Mouse (Mus musculus) left cerebral cortex, adult 2 months (tissue): ENCODE measurements around the gene Mmp14. TPM values are rescaled to one million over a fixed set of nuclear protein-coding genes. Genes with fewer than 3 reads are reported as not detected.

Experiments
- DNase-seq, 2 experiments: peaks; one replicate each; pipeline ENCODE4 v3.0.0; 2021 to 2022; ENCODE audit warnings: low spot score in 2 of 2, mixed read lengths in 1 of 2; ENCODE audit errors: extremely low spot score in 1 of 2
- H3K27ac ChIP-seq: fragments of 200-600 bp; 2 replicates; pipeline ENCODE4 v1.8.1; 2022
- H3K4me3 ChIP-seq: fragments of 200-600 bp; 2 replicates; pipeline ENCODE4 v1.8.1; 2022
- CTCF ChIP-seq: fragments of 200-600 bp; IDR thresholded peaks from 2 replicates; pipeline ENCODE4 v1.8.1; 2022; ENCODE audit warnings: antibody characterized with exemption, mild to moderate bottlenecking, moderate library complexity
- intact Hi-C: fragments of 180-260 bp; cut with DNase I; formaldehyde crosslinking; loops from one replicate; pipeline ENCODE4 v1.15.1; 2025
- total RNA-seq, 2 experiments: library from RNA; stranded (reverse); gene quantifications; 2 replicates each; pipeline ENCODE4 v1.2.3; 2021

The Mmp14 gene
- total RNA-seq, 2 experiments from 2014 or later: 10.3 to 13.8 TPM

DNA sequence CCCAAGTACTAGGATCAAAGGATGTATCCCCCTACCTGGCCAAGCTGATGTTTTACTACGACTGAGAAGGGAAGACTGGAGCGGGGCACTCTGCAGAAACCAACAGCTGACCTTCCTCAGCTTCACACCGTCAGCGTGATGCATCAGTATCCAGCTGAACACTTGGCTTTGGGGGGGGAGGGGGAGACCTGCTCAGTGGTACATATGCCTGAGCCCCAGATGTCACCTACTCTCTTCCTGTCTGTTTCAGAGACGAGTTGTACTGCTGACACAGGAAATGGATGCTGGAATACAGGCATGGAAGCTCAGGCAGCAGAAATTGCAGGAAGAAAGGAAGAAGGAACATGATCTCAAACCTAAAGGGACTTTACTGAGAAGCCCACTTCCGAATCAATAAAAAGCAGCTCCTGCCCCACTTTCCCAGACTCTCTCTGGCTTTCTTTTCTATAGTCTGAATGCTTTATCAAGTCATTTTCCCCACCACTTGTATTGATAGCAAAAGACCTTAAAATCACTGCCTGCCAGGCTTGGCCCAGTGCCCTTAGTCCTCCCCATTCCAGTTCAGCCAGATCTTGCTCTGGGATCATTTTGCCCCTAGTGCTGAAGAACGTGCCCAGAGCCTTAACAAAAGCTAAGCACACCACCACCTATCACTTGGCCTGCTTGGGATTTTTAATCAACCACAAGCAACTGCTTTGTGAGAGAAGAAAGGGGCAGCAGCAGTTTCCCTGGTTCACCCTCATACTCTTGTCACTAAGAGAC lies 1.9 kb upstream of the Mmp14 start:
- H3K4me3 ChIP-seq: no peak overlapping the region
- TF ChIP-seq CTCF: no peak
- DNase-seq: no peak
- intact Hi-C loops: loop anchor here (5.0 kb wide), 1 partner anchor 177 kb away; the partner anchor contains the start of genes Abhd4 and Dad1
- H3K27ac ChIP-seq: no peak overlapping the region

- TF ChIP-seq CTCF: no peak
- no peak for DNase-seq
- intact Hi-C loops: no loop called here
- Histone ChIP-seq H3K4me3 (no peak overlapping the region; the same call in 1 of the 2 replicates), H3K27ac (no peak overlapping the region)
These were observed 836 bp upstream of the Mmp14 start for GRCm38 (mm10) chr14:54430406-54431145.

DNA sequence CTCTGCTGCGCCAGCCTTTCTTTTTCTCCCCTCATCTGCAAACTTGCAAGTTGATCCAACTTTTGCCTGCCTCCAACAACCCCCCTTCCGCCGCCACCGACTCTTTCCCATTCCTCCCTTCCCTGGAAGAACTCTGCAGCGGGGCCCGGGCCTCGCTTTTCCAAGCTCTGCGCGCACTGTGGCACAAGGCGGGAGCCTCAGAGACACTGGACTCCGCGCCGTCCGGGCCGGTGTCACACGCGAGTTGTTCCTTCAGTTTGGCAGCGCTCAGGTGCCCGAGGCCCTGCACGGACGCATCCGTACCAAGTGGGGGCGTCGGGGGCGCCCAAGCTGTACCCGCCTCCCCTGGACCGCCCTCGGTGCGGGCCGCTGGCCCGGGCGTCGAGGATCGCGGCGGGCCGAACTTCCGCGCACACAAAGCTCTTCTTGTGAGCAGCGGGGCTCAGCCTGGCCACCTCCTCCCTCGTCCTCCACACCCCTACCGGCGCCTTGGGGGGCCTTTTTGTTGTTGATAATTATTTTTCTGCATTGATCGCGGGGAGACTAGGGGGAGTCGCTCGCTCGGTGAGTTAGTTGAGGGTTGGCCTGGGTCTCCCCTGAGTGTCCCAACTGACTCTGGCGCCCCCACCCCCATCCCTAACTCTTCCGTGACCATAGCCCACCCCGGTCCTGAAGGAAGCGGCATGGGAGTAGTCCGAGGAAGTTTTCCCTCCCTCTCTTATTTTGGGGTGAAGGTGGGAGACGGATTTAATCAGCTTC lies 845 bp downstream of the Mmp14 start:
- Histone ChIP-seq H3K27ac (peak overlapping the region; percentile 59), H3K4me3 (peak overlapping the region; percentile 47)
- intact Hi-C loops: no loop called here
- no peak for TF ChIP-seq CTCF
- DNase-seq: no peak

- intact Hi-C loops: no loop called here
- peak in 1 of 2 experiments; percentile 42 for DNase-seq
- no peak for TF ChIP-seq CTCF
- peak overlapping the region; percentile 47 for H3K4me3 ChIP-seq
- H3K27ac ChIP-seq: peak overlapping the region; percentile 6; the same call in 1 of the 2 replicates
These were observed 1.7 kb downstream of the Mmp14 start for GRCm38 (mm10) chr14:54432837-54433830.

- no peak overlapping the region for H3K4me3 ChIP-seq
- intact Hi-C loops: no loop called here
- no peak for DNase-seq
- H3K27ac ChIP-seq: no peak overlapping the region; the same call in 1 of the 2 replicates
- no peak for TF ChIP-seq CTCF
These were observed 2.6 kb downstream of the Mmp14 start for GRCm38 (mm10) chr14:54433941-54434531.

DNA sequence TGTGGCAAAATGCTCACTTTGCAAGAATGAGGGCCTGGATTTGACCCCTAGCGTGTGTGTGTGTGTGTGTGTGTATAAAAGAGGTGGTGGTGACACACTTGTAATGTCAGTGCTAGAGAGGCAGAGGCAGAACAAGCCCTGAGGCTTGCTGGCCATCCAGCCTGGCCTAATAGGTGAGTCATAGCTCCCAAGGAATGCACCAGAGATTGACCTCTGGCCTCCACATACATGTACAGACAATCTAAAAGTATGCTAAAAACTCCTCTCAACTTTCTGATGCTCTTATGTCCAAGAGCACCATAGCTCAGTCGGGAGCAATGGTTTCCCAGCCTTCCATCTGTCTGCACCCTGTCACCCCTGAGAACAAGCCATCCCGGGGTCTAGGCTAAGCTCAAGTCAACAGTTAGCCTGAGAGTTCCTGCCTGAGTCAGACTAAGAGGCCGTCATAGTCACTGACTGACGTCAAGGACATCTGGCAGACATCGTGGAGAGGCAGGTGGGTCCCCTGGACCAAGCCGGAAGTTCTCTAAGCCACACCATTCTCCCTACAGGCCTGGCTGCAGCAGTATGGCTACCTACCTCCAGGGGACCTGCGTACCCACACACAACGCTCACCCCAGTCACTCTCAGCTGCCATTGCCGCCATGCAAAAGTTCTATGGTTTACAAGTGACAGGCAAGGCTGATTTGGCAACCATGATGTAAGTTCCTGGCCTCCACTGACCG lies 3.9 kb downstream of the Mmp14 start:
- DNase-seq: no peak
- intact Hi-C loops: no loop called here
- TF ChIP-seq CTCF: no peak
- Histone ChIP-seq H3K4me3 (no peak overlapping the region), H3K27ac (no peak overlapping the region)

DNA sequence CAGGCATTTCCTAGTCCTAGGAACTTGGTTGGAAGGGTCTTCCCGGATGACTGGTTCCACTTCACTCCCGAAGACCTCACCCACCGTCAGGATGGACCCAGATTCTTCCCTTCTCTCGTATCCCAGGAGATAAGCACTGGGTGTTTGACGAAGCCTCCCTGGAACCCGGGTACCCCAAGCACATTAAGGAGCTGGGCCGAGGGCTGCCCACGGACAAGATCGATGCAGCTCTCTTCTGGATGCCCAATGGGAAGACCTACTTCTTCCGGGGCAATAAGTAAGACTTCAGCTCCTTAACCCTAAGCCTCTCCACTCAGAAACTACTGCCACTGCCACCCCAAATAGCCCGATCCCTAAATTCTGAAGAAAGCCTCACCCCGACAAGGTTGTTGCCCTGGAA lies 7.7 kb downstream of the Mmp14 start:
- H3K4me3 ChIP-seq: no peak overlapping the region
- intact Hi-C loops: no loop called here
- TF ChIP-seq CTCF: no peak
- no peak overlapping the region for H3K27ac ChIP-seq
- DNase-seq: no peak

GRCm38 (mm10) chr14:54439610-54440009 lies 8.2 kb downstream of the Mmp14 start:
- no peak for DNase-seq
- TF ChIP-seq CTCF: no peak
- H3K4me3 ChIP-seq: no peak overlapping the region
- intact Hi-C loops: no loop called here
- no peak overlapping the region for H3K27ac ChIP-seq

GRCm38 (mm10) chr14:54440538-54440937 lies 9.1 kb downstream of the Mmp14 start:
- TF ChIP-seq CTCF: no peak
- no peak overlapping the region for H3K27ac ChIP-seq
- intact Hi-C loops: no loop called here
- no peak for DNase-seq
- no peak overlapping the region for H3K4me3 ChIP-seq

- intact Hi-C loops: no loop called here
- H3K4me3 ChIP-seq: no peak overlapping the region
- H3K27ac ChIP-seq: no peak overlapping the region
- TF ChIP-seq CTCF: no peak
- DNase-seq: no peak
These were observed 10.0 kb downstream of the Mmp14 start for GRCm38 (mm10) chr14:54441365-54441764.
